Mouse (Mus musculus) erythroblast, embryonic 14.5 days (primary cell): ENCODE results near the gene Prmt1. TPM values are rescaled to one million over a fixed set of nuclear protein-coding genes. Genes with fewer than 3 reads are reported as not detected.

ENCODE experiments used
- H3K27me3 ChIP-seq: 2 replicates; pipeline ENCODE4 v1.6.1; 2012; ENCODE audit warnings: inconsistent platforms; ENCODE audit not compliant: control insufficient read depth
- H3K36me3 ChIP-seq: 2 replicates; pipeline ENCODE4 v1.6.1; 2012; ENCODE audit warnings: mild to moderate bottlenecking, inconsistent platforms; ENCODE audit not compliant: control insufficient read depth
- H3K4me1 ChIP-seq: 2 replicates; pipeline ENCODE4 v1.6.1; 2012; ENCODE audit warnings: inconsistent platforms; ENCODE audit not compliant: control insufficient read depth
- H3K4me3 ChIP-seq: replicated peaks from 2 replicates; pipeline ENCODE3; 2012; ENCODE audit warnings: moderate library complexity, mild to moderate bottlenecking, inconsistent platforms
- H3K9me3 ChIP-seq: 2 replicates; pipeline ENCODE4 v1.6.1; 2012; ENCODE audit warnings: low read length, inconsistent platforms, mixed read lengths; ENCODE audit not compliant: control insufficient read depth
- GATA1 ChIP-seq: IDR thresholded peaks from 2 replicates; pipeline ENCODE4 v1.6.1; 2012; ENCODE audit warnings: low read length, inconsistent platforms, mixed read lengths
- TAL1 ChIP-seq: IDR thresholded peaks from 3 replicates; pipeline ENCODE4 v1.6.1; 2012; ENCODE audit warnings: low read length, inconsistent platforms, mixed read lengths
- polyA plus RNA-seq: library from polyadenylated mRNA; stranded (reverse); fragments of >175 nt; gene quantifications from 2 replicates; pipeline ENCODE4 v1.2.3, GENCODE M21; 2012

Prmt1 gene
- polyA plus RNA-seq, 1 experiment = 4.9 TPM

DNA sequence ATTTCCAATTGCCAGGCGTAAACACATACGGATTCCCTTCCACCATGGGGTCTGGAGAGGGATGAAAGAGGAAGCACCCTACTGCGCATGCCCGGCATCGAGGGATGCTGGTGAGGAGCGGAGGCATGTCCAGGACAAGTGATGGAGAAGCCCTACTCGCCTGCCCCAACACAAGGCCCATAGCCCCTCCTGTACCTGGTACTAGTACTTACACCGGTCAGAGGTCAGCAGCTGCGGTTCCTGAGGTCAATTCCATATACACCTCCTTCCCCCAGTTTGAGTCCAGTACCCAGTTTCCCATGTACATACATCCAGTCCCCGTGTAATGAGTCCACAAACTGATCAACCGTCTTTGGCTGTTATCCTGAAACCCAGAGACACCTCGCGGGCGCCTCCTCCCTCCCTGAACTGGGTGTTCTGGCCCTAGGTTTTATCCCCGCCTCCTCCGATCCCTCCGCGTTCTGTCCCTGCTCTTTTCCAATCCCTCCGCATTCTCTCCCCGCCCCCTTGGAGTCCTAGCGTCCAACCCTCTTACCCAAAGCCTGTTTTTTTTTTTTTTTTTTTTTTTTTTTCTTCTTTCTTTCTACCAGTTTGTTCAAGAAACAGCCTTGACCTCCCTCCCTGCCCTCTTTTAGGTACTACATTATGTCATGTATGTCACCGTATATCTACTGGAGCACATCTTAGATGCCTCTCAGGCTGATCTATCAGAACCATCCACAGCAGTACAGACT, 11.8 kb downstream of the Prmt1 start, which contains the start of gene Cpt1c:
Cpt1c (minus strand) TSS at position 469 of the 734 bp plus-strand sequence.
- no peak for TF ChIP-seq GATA1
- TF ChIP-seq TAL1 = no peak
- Histone ChIP-seq H3K9me3 (no peaks in the 10 kb centered on the region), H3K4me1 (peaks cover 46% of the 10 kb centered on the region), H3K36me3 (peaks cover 43% of the 10 kb centered on the region), H3K4me3 (peak within 1 kb of the TSS; percentile 52), H3K27me3 (peaks cover 14% of the 10 kb centered on the region)

DNA sequence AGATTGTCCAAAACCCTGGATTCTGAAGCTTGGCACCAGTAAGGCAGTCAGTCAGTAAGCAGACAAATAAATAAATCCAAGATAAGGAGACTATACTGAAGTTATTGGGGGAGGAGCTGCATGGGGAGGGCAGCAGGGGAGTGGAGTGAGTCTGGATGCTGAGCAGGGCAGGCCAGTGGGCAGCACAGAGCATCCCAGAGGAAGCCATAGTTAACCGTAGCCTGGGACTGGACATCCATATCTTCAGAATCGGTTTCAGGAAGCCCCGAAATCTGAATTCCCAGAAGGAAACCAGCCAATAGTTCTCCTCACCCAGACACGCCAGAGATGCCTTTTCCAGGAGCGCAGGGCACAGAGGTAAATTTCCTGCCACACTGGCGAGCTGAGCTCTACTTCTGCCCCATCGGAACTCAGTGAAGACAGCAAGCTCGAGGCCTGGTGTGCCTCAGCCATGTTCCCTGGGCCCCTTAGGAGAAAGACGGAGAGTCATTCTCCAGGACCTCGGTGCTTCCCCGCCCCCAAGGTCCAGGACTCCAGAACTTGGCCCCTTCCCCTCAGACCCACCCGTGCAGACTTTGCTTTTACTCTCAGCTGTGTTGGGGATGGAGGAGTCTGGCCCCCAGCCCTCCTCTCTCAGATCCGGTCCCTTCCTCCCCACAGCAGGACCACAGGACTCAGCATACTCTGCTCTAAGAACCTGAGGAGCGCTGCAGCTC, 12.8 kb downstream of the Prmt1 start:
- Histone ChIP-seq H3K36me3 (peaks cover 33% of the 10 kb centered on the region), H3K27me3 (peaks cover 14% of the 10 kb centered on the region), H3K9me3 (no peaks in the 10 kb centered on the region), H3K4me3 (no peak overlapping the region), H3K4me1 (peaks cover 46% of the 10 kb centered on the region)
- TF ChIP-seq GATA1 = no peak
- no peak for TF ChIP-seq TAL1

DNA sequence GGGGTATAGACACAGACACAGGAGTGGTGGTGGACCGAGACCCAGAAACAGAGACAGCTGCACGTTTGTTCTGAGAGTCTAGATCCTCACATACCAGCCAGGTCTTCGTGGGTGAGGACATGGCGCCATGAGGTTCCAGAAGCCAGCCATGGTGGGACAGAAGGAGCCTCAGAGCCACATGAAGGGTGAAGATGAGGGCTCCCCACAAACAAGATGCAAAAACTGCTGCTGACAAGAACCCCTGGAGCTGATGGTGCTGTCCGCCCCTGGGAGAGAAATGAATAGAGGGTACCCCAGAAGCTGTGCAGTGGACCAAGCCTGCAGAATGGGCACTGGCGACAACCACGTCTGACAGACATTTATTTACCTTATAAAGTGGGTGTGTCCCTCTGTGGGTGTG, 15.2 kb downstream of the Prmt1 start:
- H3K4me3 ChIP-seq = no peak overlapping the region
- no peaks in the 10 kb centered on the region for H3K9me3 ChIP-seq
- peaks cover 14% of the 10 kb centered on the region for H3K27me3 ChIP-seq
- TF ChIP-seq GATA1 (no peak), TAL1 (no peak)
- peaks cover 53% of the 10 kb centered on the region for H3K4me1 ChIP-seq
- peaks cover 9% of the 10 kb centered on the region for H3K36me3 ChIP-seq

DNA sequence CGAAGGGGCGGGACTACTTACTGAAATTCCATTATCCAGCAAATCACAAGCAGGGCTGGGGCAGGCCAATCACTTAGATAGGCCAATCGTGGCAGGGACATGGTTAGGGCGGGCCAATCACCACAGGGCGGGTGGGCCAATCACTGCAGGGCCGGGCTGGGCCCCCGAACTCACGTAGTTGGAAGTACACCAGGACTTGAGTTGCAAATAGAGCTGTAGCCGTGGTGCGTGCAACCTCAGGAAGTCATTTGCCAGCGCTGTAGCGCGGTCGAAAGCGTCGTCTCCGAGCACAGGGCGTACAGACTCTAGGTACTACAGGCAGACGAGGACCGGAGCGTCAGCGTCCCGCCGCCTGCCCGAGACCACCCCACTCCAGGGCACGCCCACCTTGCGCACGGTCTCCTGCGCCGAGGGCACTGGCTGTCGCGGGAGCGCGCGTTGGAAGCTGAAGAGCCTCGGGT, 16.1 kb downstream of the Prmt1 start:
- H3K27me3 ChIP-seq = peaks cover 14% of the 10 kb centered on the region
- H3K4me1 ChIP-seq = peaks cover 49% of the 10 kb centered on the region
- H3K4me3 ChIP-seq = peak overlapping the region; percentile 58
- peaks cover under 1% of the 10 kb centered on the region for H3K36me3 ChIP-seq
- no peaks in the 10 kb centered on the region for H3K9me3 ChIP-seq
- TF ChIP-seq GATA1 (no peak), TAL1 (no peak)

- Histone ChIP-seq H3K4me3 (no peak overlapping the region), H3K36me3 (no peaks in the 10 kb centered on the region), H3K27me3 (peaks cover 12% of the 10 kb centered on the region), H3K9me3 (no peaks in the 10 kb centered on the region), H3K4me1 (peaks cover 37% of the 10 kb centered on the region)
- TF ChIP-seq TAL1 (no peak), GATA1 (no peak)
Observed at GRCm38 (mm10) chr7:44966638-44967037, 19.7 kb downstream of the Prmt1 start.

GRCm38 (mm10) chr7:44965975-44966374, 20.4 kb downstream of the Prmt1 start:
- no peak for TF ChIP-seq GATA1
- H3K4me1 ChIP-seq = peaks cover 31% of the 10 kb centered on the region
- H3K27me3 ChIP-seq = peaks cover 7% of the 10 kb centered on the region
- H3K9me3 ChIP-seq = no peaks in the 10 kb centered on the region
- no peak overlapping the region for H3K4me3 ChIP-seq
- no peaks in the 10 kb centered on the region for H3K36me3 ChIP-seq

DNA sequence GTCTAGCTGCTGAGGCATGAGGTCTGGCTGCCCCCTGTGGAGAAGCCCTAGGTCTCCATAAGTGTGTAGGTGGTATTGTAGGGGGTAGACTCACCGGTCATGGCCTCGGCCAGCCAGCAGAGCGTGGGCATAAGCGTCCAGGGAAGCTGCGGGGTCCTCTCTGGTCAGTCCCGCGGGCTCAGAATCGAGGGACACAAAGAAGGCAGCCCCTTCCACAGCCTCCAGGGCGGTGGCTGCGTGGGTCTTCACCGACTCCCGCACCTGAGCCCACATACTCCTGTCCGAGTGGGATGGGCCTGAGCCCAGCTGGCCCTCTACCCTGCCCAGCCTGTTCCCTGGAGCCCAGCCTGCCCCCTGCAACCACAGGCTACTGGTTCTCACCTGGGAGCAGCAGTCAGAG, 21.4 kb downstream of the Prmt1 start:
- Histone ChIP-seq H3K4me3 (no peak overlapping the region), H3K9me3 (no peaks in the 10 kb centered on the region), H3K27me3 (no peaks in the 10 kb centered on the region; the same call in 1 of the 2 replicates), H3K36me3 (no peaks in the 10 kb centered on the region), H3K4me1 (peaks cover 22% of the 10 kb centered on the region)
- no peak for TF ChIP-seq GATA1
- no peak for TF ChIP-seq TAL1

DNA sequence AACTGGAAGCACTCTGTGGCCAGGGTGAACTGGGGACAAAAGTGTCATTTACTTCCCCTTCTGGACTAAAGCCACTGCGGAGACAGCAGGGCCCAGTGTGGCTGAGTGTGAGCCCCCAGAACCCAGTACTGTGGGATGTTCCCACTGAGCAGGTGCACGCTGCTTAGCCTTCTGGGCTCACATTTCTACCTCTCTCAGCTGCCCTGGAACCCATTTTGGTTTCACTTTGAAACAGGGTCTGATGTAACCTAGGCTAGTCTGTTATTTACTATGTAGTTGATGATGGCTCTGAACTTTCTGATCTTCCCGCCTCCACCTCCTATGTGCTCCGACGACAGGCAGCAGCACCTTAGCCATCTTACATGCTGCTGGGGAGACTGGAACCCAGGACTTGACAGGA, 23.5 kb downstream of the Prmt1 start:
- Histone ChIP-seq H3K27me3 (no peaks in the 10 kb centered on the region; the same call in 1 of the 2 replicates), H3K9me3 (no peaks in the 10 kb centered on the region), H3K4me3 (no peak overlapping the region), H3K4me1 (peaks cover 26% of the 10 kb centered on the region), H3K36me3 (no peaks in the 10 kb centered on the region)
- no peak for TF ChIP-seq GATA1
- TF ChIP-seq TAL1 = no peak

GRCm38 (mm10) chr7:44962337-44962736, 24.0 kb downstream of the Prmt1 start:
- Histone ChIP-seq H3K9me3 (no peaks in the 10 kb centered on the region), H3K4me1 (peaks cover 26% of the 10 kb centered on the region), H3K27me3 (no peaks in the 10 kb centered on the region; the same call in 1 of the 2 replicates), H3K36me3 (no peaks in the 10 kb centered on the region), H3K4me3 (no peak overlapping the region)
- TF ChIP-seq GATA1 (no peak), TAL1 (no peak)
